Mouse (Mus musculus) embryonic facial prominence, embryonic 11.5 days (tissue): ENCODE data around the gene 1700017B05Rik. TPM values are rescaled to one million over a fixed set of nuclear protein-coding genes. Genes with fewer than 3 reads are reported as not detected.

ENCODE experiments used
- ATAC-seq: fragments of 200-750 bp; cut with Nextera tagmentation; replicated peaks from 2 replicates; pipeline ENCODE4 v1.8.0; 2017; ENCODE audit warnings: low read depth; ENCODE audit not compliant: insufficient number of reproducible peaks, low FRiP score, low TSS enrichment
- DNase-seq: peaks from one replicate; pipeline ENCODE4 v3.0.0-alpha.2; 2015; ENCODE audit warnings: low spot score
- H3K27ac ChIP-seq: fragments of 300-500 bp; sonication (generic); replicated peaks from 2 replicates; pipeline ENCODE4 v1.5.1; 2014; ENCODE audit warnings: mild to moderate bottlenecking, low read depth, low read length, control low read depth
- H3K27me3 ChIP-seq: fragments of 300-500 bp; sonication (generic); 2 replicates; pipeline ENCODE4 v1.6.1; 2014; ENCODE audit warnings: mild to moderate bottlenecking, low read length, moderate library complexity, mixed read lengths; ENCODE audit not compliant: control insufficient read depth, insufficient read depth
- H3K36me3 ChIP-seq: fragments of 300-500 bp; sonication (generic); replicated peaks from 2 replicates; pipeline ENCODE4 v1.6.1; 2014; ENCODE audit warnings: low read depth, mild to moderate bottlenecking, low read length, moderate library complexity, mixed read lengths; ENCODE audit not compliant: control insufficient read depth, insufficient read depth
- H3K4me1 ChIP-seq: fragments of 300-500 bp; sonication (generic); 2 replicates; pipeline ENCODE4 v1.6.1; 2014; ENCODE audit warnings: low read length, mixed read lengths; ENCODE audit not compliant: control insufficient read depth, insufficient read depth
- H3K4me2 ChIP-seq: fragments of 300-500 bp; sonication (generic); 2 replicates; pipeline ENCODE4 v1.6.1; 2014; ENCODE audit warnings: low read depth, mild to moderate bottlenecking, control low read depth, low read length, moderate library complexity
- H3K4me3 ChIP-seq: fragments of 300-500 bp; sonication (generic); 2 replicates; pipeline ENCODE4 v1.5.1; 2014; ENCODE audit warnings: low read depth, low read length, control low read depth
- H3K9ac ChIP-seq: fragments of 300-500 bp; sonication (generic); replicated peaks from 2 replicates; pipeline ENCODE4 v1.6.1; 2014; ENCODE audit warnings: mild to moderate bottlenecking, control low read depth, low read length
- H3K9me3 ChIP-seq: fragments of 300-500 bp; sonication (generic); replicated peaks from 2 replicates; pipeline ENCODE4 v1.6.1; 2016; ENCODE audit warnings: mild to moderate bottlenecking, low read length, inconsistent platforms, mixed read lengths; ENCODE audit not compliant: control insufficient read depth
- WGBS: fragments of 180-500 bp; shearing (Covaris S2); extraction: QIAGEN DNeasy Blood & Tissue Kit; methylation state at CpG from one replicate; pipeline ENCODE4 v1.1.7; 2014; 5-methylcytosine and 5-hydroxymethylcytosine counted together
- polyA plus RNA-seq: library from polyadenylated mRNA; unstranded; fragments of >200 nt; fragmentation: Nextera tagmentation; extraction: Ambion mirVana; gene quantifications from 2 replicates; pipeline ENCODE4 v1.2.1, GENCODE M21; 2014

Gene 1700017B05Rik
- polyA plus RNA-seq, 1 experiment from 2014 or later = 11.9 TPM

DNA sequence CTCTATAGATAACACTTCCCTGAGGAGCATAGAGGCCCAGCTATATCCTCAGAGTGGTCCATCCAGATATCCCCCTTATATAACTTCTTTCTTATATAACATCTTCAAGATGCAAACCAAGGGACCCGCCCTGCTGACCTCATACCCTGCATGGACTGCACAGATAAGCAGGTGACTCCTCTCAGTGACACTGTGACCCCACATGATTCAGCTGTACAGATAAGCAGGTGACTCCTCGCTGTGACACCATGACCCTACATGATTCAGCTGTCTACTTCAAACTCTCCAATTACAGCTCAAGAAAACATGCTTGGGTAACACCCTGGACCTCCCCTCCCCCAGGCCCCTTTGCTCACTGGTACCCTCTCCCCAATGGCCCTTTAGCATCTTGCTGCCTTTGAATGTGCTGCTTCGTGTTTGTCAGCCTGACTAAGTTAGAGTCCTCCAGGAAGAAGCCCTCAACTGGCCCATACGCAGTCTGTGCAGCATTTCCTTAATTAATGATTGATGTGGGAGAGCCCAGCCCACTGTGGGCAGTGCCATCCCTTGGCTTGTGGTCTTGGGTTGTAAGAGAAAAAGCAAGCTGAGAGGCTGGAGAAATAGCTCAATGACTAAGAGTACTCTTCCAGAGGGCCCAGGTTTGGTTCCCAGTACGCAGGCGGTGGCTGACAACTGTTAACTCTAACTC is 37.5 kb upstream of the 1700017B05Rik start:
- H3K4me2 ChIP-seq = no peak overlapping the region
- ATAC-seq (no peak), DNase-seq (no peak)
- H3K36me3 ChIP-seq = no peaks in the 10 kb centered on the region
- no peak overlapping the region for H3K9ac ChIP-seq
- H3K4me3 ChIP-seq = no peak overlapping the region
- no peak overlapping the region for H3K27ac ChIP-seq
- H3K27me3 ChIP-seq = no peaks in the 10 kb centered on the region
- H3K4me1 ChIP-seq = no peaks in the 10 kb centered on the region
- no peaks in the 10 kb centered on the region for H3K9me3 ChIP-seq
- 77% methylated on average over 6 of the region's 6 CpGs for WGBS

DNA sequence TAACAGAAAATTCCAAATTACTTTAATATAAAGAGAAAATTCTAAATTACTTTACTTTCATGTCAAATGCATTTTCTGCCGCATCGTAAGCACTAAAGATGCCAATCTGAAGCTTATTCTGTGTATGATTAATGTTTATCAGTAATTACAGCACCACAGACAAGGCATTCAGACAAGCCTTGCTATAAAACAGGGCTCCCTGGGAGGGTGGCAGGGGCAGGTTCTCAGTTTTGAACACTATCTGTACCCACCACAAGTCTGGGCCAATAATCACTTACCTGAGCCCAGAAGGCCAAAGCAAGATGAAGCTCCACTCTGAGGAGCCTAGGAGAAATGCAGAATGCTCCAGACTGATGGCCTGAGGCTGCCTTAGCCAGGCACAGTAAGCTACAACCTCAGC is 35.5 kb upstream of the 1700017B05Rik start:
- Histone ChIP-seq H3K4me3 (no peak overlapping the region), H3K4me1 (no peaks in the 10 kb centered on the region), H3K9me3 (no peaks in the 10 kb centered on the region), H3K9ac (no peak overlapping the region), H3K36me3 (no peaks in the 10 kb centered on the region), H3K27me3 (no peaks in the 10 kb centered on the region), H3K4me2 (no peak overlapping the region), H3K27ac (no peak overlapping the region)
- no peak for DNase-seq
- no peak for ATAC-seq
- WGBS = 95% methylated on average over 2 of the region's 2 CpGs

- Histone ChIP-seq H3K9ac (no peak overlapping the region), H3K9me3 (no peaks in the 10 kb centered on the region), H3K27ac (no peak overlapping the region), H3K4me3 (no peak overlapping the region), H3K4me1 (no peaks in the 10 kb centered on the region), H3K27me3 (no peaks in the 10 kb centered on the region), H3K36me3 (no peaks in the 10 kb centered on the region), H3K4me2 (no peak overlapping the region)
- ATAC-seq (no peak), DNase-seq (no peak)
- 70% methylated on average over 8 of the region's 8 CpGs for WGBS
These were observed 33.9 kb upstream of the 1700017B05Rik start for GRCm38 (mm10) chr9:57296277-57296676.

DNA sequence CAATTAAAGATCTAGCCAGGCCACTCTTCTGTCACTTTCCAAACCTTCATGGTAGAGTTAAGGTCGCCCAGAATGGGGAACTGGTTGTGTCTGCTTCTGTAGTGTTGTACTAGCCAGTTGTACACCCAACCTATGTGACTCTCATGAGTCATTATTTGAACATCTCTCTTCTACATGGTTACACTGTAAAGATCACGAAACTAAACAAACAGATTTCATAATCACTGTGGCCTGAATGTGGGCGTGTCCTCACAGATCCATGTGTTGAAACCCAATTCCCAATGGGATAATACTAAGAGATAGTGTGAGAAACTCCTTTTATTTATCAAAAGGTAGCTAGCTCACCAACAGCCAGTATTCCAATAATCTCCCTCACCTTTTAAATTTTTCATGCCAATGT is 33.3 kb upstream of the 1700017B05Rik start:
- ATAC-seq = no peak

GRCm38 (mm10) chr9:57294905-57295304 is 32.5 kb upstream of the 1700017B05Rik start:
- ATAC-seq = no peak
- no peaks in the 10 kb centered on the region for H3K36me3 ChIP-seq
- no peaks in the 10 kb centered on the region for H3K4me1 ChIP-seq
- no peak for DNase-seq
- H3K9ac ChIP-seq = no peak overlapping the region
- no peak overlapping the region for H3K27ac ChIP-seq
- H3K4me2 ChIP-seq = no peak overlapping the region
- no peaks in the 10 kb centered on the region for H3K9me3 ChIP-seq
- H3K4me3 ChIP-seq = no peak overlapping the region
- no peaks in the 10 kb centered on the region for H3K27me3 ChIP-seq
- WGBS = 78% methylated on average over 3 of the region's 3 CpGs

More for the DNA sequence above, 33.3 kb upstream of the 1700017B05Rik start:
- Histone ChIP-seq H3K4me3 (no peak overlapping the region), H3K4me2 (no peak overlapping the region), H3K4me1 (no peaks in the 10 kb centered on the region), H3K9me3 (no peaks in the 10 kb centered on the region), H3K9ac (no peak overlapping the region), H3K27me3 (no peaks in the 10 kb centered on the region), H3K27ac (no peak overlapping the region), H3K36me3 (no peaks in the 10 kb centered on the region)
- 85% methylated on average over 3 of the region's 3 CpGs for WGBS
- DNase-seq = no peak

- Histone ChIP-seq H3K4me2 (no peak overlapping the region), H3K9ac (no peak overlapping the region), H3K4me1 (no peaks in the 10 kb centered on the region), H3K36me3 (no peaks in the 10 kb centered on the region), H3K4me3 (no peak overlapping the region), H3K9me3 (no peaks in the 10 kb centered on the region), H3K27ac (no peak overlapping the region), H3K27me3 (no peaks in the 10 kb centered on the region; the same call in 1 of the 2 replicates)
- WGBS = 83% methylated on average over 6 of the region's 6 CpGs
- ATAC-seq (no peak), DNase-seq (no peak)
These were observed 24.8 kb upstream of the 1700017B05Rik start for GRCm38 (mm10) chr9:57287183-57287582.

GRCm38 (mm10) chr9:57283311-57283710 is 20.9 kb upstream of the 1700017B05Rik start:
- no peaks in the 10 kb centered on the region; the same call in 1 of the 2 replicates for H3K27me3 ChIP-seq
- no peaks in the 10 kb centered on the region for H3K36me3 ChIP-seq
- H3K4me1 ChIP-seq = no peaks in the 10 kb centered on the region
- no peak for ATAC-seq
- no peaks in the 10 kb centered on the region for H3K9me3 ChIP-seq
- DNase-seq = no peak
- no peak overlapping the region for H3K27ac ChIP-seq
- 74% methylated on average over 4 of the region's 4 CpGs for WGBS
- no peak overlapping the region for H3K4me2 ChIP-seq
- no peak overlapping the region for H3K9ac ChIP-seq
- H3K4me3 ChIP-seq = no peak overlapping the region

GRCm38 (mm10) chr9:57282686-57283085 is 20.3 kb upstream of the 1700017B05Rik start:
- DNase-seq (no peak), ATAC-seq (no peak)
- no peak overlapping the region for H3K4me3 ChIP-seq
- H3K36me3 ChIP-seq = no peaks in the 10 kb centered on the region
- no peaks in the 10 kb centered on the region; the same call in 1 of the 2 replicates for H3K27me3 ChIP-seq
- H3K4me1 ChIP-seq = no peaks in the 10 kb centered on the region
- no peaks in the 10 kb centered on the region for H3K9me3 ChIP-seq
- H3K9ac ChIP-seq = no peak overlapping the region
- no peak overlapping the region for H3K27ac ChIP-seq
- WGBS = 82% methylated on average over 3 of the region's 3 CpGs
- H3K4me2 ChIP-seq = no peak overlapping the region
